Mouse (Mus musculus): ENCODE results near the gene Lgals4.

Gene Lgals4

GRCm38 (mm10) chr7:28808957-28809393 lies 24.7 kb upstream of the Lgals4 start:
- peak; percentile 95 to 97 for DNase-seq

GRCm38 (mm10) chr7:28809401-28810089 lies 24.1 kb upstream of the Lgals4 start:
- DNase-seq, result peak; percentile 62 to 68

GRCm38 (mm10) chr7:28810107-28811066 lies 23.3 kb upstream of the Lgals4 start:
- peak; percentile 99 for DNase-seq

- DNase-seq, result peak; percentile 92 to 94
These were observed 22.4 kb upstream of the Lgals4 start for GRCm38 (mm10) chr7:28811228-28811627.

- DNase-seq, result no peak
These were observed 21.9 kb upstream of the Lgals4 start for GRCm38 (mm10) chr7:28811640-28812275.

- DNase-seq, result no peak
These were observed 21.2 kb upstream of the Lgals4 start for GRCm38 (mm10) chr7:28812436-28812835.

GRCm38 (mm10) chr7:28812949-28813348 lies 20.7 kb upstream of the Lgals4 start:
- no peak for DNase-seq

GRCm38 (mm10) chr7:28814306-28815034 lies 19.2 kb upstream of the Lgals4 start:
- DNase-seq, result no peak

GRCm38 (mm10) chr7:28815230-28815629 lies 18.4 kb upstream of the Lgals4 start:
- DNase-seq, result no peak

- no peak for DNase-seq
These were observed 17.5 kb upstream of the Lgals4 start for GRCm38 (mm10) chr7:28816201-28816600.

- DNase-seq, result no peak
These were observed 16.7 kb upstream of the Lgals4 start for GRCm38 (mm10) chr7:28816920-28817319.

- DNase-seq, result no peak
These were observed 16.1 kb upstream of the Lgals4 start for GRCm38 (mm10) chr7:28817524-28817923.

- no peak for DNase-seq
These were observed 15.7 kb upstream of the Lgals4 start for GRCm38 (mm10) chr7:28817957-28818356.

GRCm38 (mm10) chr7:28818436-28818835 lies 15.2 kb upstream of the Lgals4 start:
- DNase-seq, result no peak

GRCm38 (mm10) chr7:28818861-28819452 lies 14.7 kb upstream of the Lgals4 start:
- no peak for DNase-seq

GRCm38 (mm10) chr7:28819571-28819970 lies 14.1 kb upstream of the Lgals4 start:
- DNase-seq, result no peak

GRCm38 (mm10) chr7:28820358-28821260 lies 13.0 kb upstream of the Lgals4 start:
- DNase-seq, result peak; percentile 62 to 80

- DNase-seq, result peak in 1 of 2 experiments; percentile 55
These were observed 12.3 kb upstream of the Lgals4 start for GRCm38 (mm10) chr7:28821261-28821831.

GRCm38 (mm10) chr7:28822556-28822955 lies 11.1 kb upstream of the Lgals4 start:
- DNase-seq, result no peak
